Mouse (Mus musculus) neural tube, embryonic 15.5 days (tissue): ENCODE measurements around the gene Mcm3. TPM values are rescaled to one million over a fixed set of nuclear protein-coding genes. Genes with fewer than 3 reads are reported as not detected.
"Not testable (repeated sequence)": the region's sequence is repeated elsewhere in the genome, so short reads cannot be mapped to it uniquely, and the experiment has no call there.

Source experiments
- ATAC-seq: fragments of 200-750 bp; cut with Nextera tagmentation; 2 replicates; pipeline ENCODE4 v1.8.0; 2017; ENCODE audit warnings: mild to moderate bottlenecking, moderate TSS enrichment, moderate library complexity; ENCODE audit not compliant: low FRiP score
- H3K27ac ChIP-seq: fragments of 300-500 bp; sonication (generic); replicated peaks from 2 replicates; pipeline ENCODE4 v1.5.1; 2015; ENCODE audit warnings: mild to moderate bottlenecking, inconsistent platforms
- H3K27me3 ChIP-seq: fragments of 300-500 bp; sonication (generic); replicated peaks from 2 replicates; pipeline ENCODE4 v1.6.1; 2015; ENCODE audit warnings: inconsistent platforms
- H3K36me3 ChIP-seq: fragments of 300-500 bp; sonication (generic); 2 replicates; pipeline ENCODE4 v1.6.1; 2015; ENCODE audit warnings: inconsistent platforms
- H3K4me1 ChIP-seq: fragments of 300-500 bp; sonication (generic); 2 replicates; pipeline ENCODE4 v1.6.1; 2015; ENCODE audit warnings: inconsistent platforms
- H3K4me2 ChIP-seq: fragments of 300-500 bp; sonication (generic); 2 replicates; pipeline ENCODE4 v1.6.1; 2015; ENCODE audit warnings: inconsistent platforms, mild to moderate bottlenecking, moderate library complexity
- H3K4me3 ChIP-seq: fragments of 300-500 bp; sonication (generic); replicated peaks from 2 replicates; pipeline ENCODE4 v1.5.1; 2015; ENCODE audit warnings: mild to moderate bottlenecking, inconsistent platforms
- H3K9ac ChIP-seq: fragments of 300-500 bp; sonication (generic); replicated peaks from 2 replicates; pipeline ENCODE4 v1.6.1; 2015; ENCODE audit warnings: mild to moderate bottlenecking, inconsistent platforms
- H3K9me3 ChIP-seq: fragments of 300-500 bp; sonication (generic); replicated peaks from 2 replicates; pipeline ENCODE4 v1.6.1; 2016; ENCODE audit warnings: inconsistent platforms
- WGBS: fragments of 180-500 bp; shearing (Covaris S2); methylation state at CpG from one replicate; pipeline ENCODE4 v1.1.7; 2015; ENCODE audit warnings: mixed read lengths; 5-methylcytosine and 5-hydroxymethylcytosine counted together
- polyA plus RNA-seq: library from polyadenylated mRNA; unstranded; fragments of >200 nt; fragmentation: Nextera tagmentation; extraction: Ambion mirVana; gene quantifications from 2 replicates; pipeline ENCODE4 v1.2.1, GENCODE M21; 2015

Gene Mcm3
- polyA plus RNA-seq, 1 experiment from 2014 or later = 14.2 TPM

DNA sequence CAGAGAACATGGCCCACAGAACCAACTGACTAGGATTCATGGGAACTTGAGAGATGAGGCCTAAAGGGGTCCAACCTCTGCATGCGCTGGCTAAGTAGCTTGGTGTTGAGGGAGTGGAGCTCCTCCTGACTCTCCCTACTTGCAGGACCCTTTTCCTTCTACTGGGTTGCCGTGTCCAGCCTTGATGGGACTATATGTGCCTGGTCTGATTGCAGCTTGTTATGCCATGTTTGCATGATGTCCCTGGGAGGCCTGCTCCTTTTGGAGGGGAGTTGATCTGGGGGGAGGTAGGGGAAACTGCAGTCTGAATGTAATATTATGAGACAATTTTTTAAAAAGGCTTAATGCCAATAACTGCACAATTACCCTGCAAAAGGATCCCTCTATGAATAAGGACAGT lies 18.8 kb downstream of the Mcm3 start:
- ATAC-seq = no peak
- no peaks in the 10 kb centered on the region for H3K9me3 ChIP-seq
- H3K36me3 ChIP-seq = no peaks in the 10 kb centered on the region
- no peak overlapping the region for H3K4me2 ChIP-seq
- H3K27ac ChIP-seq = 0 out of 2 replicates have a peak overlapping the region, but pooled peaks have one; percentile 29
- no peaks in the 10 kb centered on the region for H3K4me1 ChIP-seq
- H3K27me3 ChIP-seq = no peaks in the 10 kb centered on the region
- no peak overlapping the region for H3K9ac ChIP-seq
- 95% methylated on average over 2 of the region's 2 CpGs for WGBS
- H3K4me3 ChIP-seq = no peak overlapping the region

DNA sequence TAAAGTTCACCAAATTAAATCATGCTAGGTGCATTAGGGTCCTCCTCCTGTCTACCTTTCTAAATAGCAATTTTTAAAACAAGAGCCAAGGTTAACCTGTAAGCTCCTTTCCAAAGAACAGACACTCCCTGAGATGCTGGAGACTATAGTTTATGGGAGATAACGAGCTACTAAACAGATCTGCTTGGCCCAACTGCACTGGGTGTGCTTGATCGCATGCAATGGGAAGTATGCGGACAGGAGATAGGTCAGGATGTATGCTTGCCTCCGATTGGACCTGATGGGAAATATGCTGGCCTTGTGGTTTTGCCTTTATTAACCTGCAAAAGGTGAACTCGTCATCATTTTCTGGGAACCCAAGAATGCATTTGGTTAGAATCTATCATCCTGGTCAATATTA lies 24.9 kb downstream of the Mcm3 start:
- no peaks in the 10 kb centered on the region for H3K4me1 ChIP-seq
- no peak overlapping the region for H3K9ac ChIP-seq
- no peaks in the 10 kb centered on the region for H3K9me3 ChIP-seq
- no peak overlapping the region for H3K27ac ChIP-seq
- no peaks in the 10 kb centered on the region for H3K36me3 ChIP-seq
- H3K27me3 ChIP-seq = no peaks in the 10 kb centered on the region
- ATAC-seq = no peak
- no peak overlapping the region for H3K4me3 ChIP-seq
- H3K4me2 ChIP-seq = no peak overlapping the region
- 96% methylated on average over 5 of the region's 5 CpGs for WGBS

DNA sequence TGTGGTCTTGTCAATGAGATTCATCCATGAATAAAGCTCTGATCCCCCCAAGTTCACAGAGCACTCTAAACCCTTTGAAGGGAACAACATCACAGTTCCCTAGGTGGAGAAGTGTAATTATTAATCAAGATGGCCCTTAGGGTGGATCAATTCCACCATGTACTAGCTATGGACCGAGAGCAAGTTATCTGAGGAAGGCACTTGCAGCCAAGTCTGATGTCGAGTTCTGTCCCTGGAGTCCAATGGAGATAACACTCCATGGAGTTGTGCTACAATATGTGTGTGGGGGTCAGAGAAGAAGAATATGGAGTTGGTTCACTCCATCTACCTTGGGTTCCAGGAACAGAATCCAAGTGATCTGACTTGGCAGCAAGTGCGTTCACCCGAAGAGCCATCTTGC lies 25.4 kb downstream of the Mcm3 start:
- H3K27me3 ChIP-seq = no peaks in the 10 kb centered on the region
- ATAC-seq = no peak
- H3K4me1 ChIP-seq = no peaks in the 10 kb centered on the region
- H3K9me3 ChIP-seq = no peaks in the 10 kb centered on the region
- WGBS = 93% methylated on average over 4 of the region's 4 CpGs
- no peak overlapping the region for H3K27ac ChIP-seq
- no peaks in the 10 kb centered on the region for H3K36me3 ChIP-seq
- no peak overlapping the region for H3K4me3 ChIP-seq
- H3K9ac ChIP-seq = no peak overlapping the region
- H3K4me2 ChIP-seq = no peak overlapping the region

DNA sequence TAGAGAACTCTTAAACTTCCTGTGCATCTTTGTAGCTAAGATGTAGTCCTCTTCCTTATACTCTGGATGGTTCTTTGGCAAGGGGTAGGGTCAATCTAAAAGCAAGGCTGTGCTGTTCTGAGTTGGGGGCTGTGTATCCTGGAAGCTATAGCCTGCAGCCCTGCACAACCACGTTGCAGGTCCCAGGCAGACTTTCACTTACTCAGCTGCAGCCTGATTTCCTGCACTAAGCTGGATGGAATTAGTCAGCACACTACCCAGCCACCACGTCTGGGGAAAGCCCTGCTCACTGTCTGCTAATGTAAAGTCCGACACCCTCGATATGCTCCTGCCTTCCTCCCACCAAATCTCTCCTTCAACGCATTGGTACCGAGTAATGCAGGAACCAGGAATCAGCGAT lies 28.7 kb downstream of the Mcm3 start:
- H3K4me3 ChIP-seq = no peak overlapping the region
- no peaks in the 10 kb centered on the region for H3K27me3 ChIP-seq
- H3K27ac ChIP-seq = no peak overlapping the region
- H3K4me1 ChIP-seq = no peaks in the 10 kb centered on the region
- H3K36me3 ChIP-seq = no peaks in the 10 kb centered on the region
- WGBS = 76% methylated on average over 7 of the region's 7 CpGs
- ATAC-seq = no peak
- no peak overlapping the region for H3K9ac ChIP-seq
- H3K9me3 ChIP-seq = no peaks in the 10 kb centered on the region
- H3K4me2 ChIP-seq = no peak overlapping the region

DNA sequence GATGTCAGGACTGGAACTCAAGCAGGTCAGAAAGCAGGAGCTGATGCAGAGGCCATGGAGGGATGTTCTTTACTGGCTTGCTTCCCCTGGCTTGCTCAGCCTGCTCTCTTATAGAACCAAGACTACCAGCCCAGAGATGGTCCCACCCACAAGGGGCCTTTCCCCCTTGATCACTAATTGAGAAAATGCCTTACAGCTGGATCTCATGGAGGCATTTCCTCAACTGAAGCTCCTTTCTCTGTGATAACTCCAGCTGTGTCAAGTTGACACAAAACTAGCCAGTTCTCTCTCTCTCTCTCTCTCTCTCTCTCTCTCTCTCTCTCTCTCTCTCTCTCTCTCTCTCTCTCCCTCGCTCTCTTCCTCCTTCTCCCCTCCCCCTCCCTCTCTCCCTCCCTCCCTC lies 29.6 kb downstream of the Mcm3 start, which contains the start of gene Il17f:
Gene Il17f (minus strand): TSS at position 101 of the 400 bp plus-strand sequence.
- WGBS = 100% methylated on average over 1 of the region's 1 CpGs
- not testable (repeated sequence) for H3K27me3 ChIP-seq, H3K4me2 ChIP-seq, H3K9ac ChIP-seq, ATAC-seq, H3K27ac ChIP-seq, H3K36me3 ChIP-seq, H3K9me3 ChIP-seq, H3K4me3 ChIP-seq, H3K4me1 ChIP-seq

DNA sequence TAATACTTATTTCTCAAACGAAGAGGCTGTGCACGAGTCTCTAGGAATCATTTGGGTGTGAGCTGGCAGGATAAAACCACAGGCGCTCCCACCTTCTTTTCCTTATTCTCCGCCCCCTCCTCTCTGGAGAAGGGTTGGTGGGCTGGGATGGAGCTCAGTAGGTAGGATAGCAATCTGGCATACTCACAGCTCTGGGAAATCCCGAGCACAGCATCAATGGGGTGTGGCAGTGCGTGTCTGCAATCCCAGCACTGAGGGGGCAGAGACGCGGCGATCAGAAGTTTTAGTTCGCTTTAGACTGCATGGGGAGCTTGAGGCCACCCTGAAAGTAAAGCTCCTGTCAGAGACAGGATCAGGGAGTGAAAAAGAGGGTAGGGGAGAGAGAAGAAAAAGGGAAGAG lies 31.7 kb downstream of the Mcm3 start:
- H3K36me3 ChIP-seq = no peaks in the 10 kb centered on the region
- WGBS = 56% methylated on average over 10 of the region's 10 CpGs
- H3K4me3 ChIP-seq = no peak overlapping the region
- H3K27me3 ChIP-seq = no peaks in the 10 kb centered on the region
- no peak overlapping the region for H3K27ac ChIP-seq
- no peaks in the 10 kb centered on the region for H3K9me3 ChIP-seq
- no peaks in the 10 kb centered on the region for H3K4me1 ChIP-seq
- no peak overlapping the region for H3K9ac ChIP-seq
- ATAC-seq = no peak
- no peak overlapping the region for H3K4me2 ChIP-seq

DNA sequence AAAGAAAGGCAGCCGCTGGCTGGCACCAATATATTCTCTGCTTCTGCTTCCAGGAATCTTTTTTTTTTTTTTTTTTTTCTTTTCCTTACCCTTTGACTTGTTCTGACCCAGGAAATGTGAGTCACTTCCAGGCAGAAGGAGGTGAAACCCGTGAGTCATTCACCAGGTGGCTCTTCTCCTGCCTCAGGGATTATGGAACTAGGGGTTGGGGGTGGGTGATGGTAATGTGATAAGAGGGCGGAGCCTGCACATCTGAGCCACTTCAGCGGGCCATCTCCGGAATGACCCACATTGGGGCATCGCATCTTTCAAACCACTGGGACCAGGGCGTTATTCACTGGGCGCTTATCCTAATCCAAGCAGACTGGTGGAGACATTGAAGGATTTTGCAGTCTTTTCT lies 33.1 kb downstream of the Mcm3 start:
- no peak overlapping the region for H3K4me2 ChIP-seq
- no peaks in the 10 kb centered on the region for H3K36me3 ChIP-seq
- no peak overlapping the region for H3K9ac ChIP-seq
- H3K9me3 ChIP-seq = no peaks in the 10 kb centered on the region
- ATAC-seq = no peak
- H3K27ac ChIP-seq = no peak overlapping the region
- no peaks in the 10 kb centered on the region for H3K4me1 ChIP-seq
- H3K27me3 ChIP-seq = no peaks in the 10 kb centered on the region
- H3K4me3 ChIP-seq = no peak overlapping the region
- WGBS = 56% methylated on average over 8 of the region's 8 CpGs

DNA sequence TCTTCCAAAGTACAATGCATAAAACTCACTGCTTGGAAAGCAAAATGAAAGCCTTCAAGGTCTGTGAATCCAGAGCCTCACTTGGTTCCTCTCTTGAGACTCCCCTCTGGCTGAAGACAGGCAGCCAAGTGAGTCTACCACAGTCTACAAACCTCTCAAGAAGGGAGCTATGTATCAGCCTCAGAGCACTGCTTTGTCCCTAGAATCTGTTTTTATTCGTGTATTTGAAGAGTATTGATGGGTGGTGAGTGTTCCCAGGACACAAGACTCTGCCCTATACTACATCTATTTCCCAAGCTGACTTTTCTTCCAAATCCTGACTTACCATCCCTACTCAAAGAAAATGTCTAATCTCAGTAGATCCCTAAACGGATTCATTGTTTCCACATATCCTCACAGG lies 41.7 kb downstream of the Mcm3 start:
- Histone ChIP-seq H3K9ac (no peak overlapping the region), H3K4me3 (no peak overlapping the region), H3K4me2 (no peak overlapping the region), H3K9me3 (0 out of 2 replicates have a peak, but pooled peaks cover 1% of the 10 kb centered on the region), H3K4me1 (no peaks in the 10 kb centered on the region), H3K27ac (no peak overlapping the region), H3K27me3 (no peaks in the 10 kb centered on the region), H3K36me3 (no peaks in the 10 kb centered on the region)
- WGBS = 84% methylated on average over 2 of the region's 2 CpGs
- ATAC-seq = no peak

DNA sequence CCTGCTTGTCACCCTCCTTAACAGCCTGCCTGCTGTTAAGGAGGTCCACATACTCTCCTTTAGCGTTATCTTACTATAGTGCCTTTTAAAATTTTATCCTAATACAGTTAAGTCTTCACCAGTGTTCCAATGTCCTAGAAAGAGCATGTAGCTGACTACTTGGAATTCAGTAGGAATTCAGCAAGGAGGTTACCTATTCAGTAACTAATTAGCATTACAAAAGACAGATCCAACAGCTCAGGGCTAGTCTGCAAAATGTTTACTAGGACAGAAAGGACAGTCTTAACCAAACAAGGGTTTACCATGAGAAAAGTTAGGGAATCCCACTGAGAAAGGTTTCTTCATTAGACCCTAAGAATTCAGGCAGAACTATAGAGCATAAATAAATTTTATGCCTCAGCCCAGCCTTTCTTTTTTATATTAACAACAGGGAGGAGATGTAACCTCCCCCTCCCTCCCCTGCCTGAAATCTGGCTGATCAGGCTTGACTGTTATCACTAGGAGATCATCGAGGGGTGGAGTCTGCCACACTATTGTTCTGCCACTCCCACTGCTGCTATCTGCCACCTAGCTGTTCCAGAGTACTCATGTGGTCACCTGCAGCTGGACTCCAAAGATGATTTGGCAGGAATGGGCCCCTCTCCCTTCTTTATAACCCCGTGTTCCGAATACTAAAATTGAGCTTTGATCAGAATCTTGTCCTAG lies 45.9 kb downstream of the Mcm3 start:
- not testable (repeated sequence) for H3K4me2 ChIP-seq, H3K36me3 ChIP-seq, H3K27me3 ChIP-seq, H3K9ac ChIP-seq, H3K4me1 ChIP-seq, H3K9me3 ChIP-seq, H3K27ac ChIP-seq, H3K4me3 ChIP-seq, ATAC-seq
- WGBS = 88% methylated on average over 4 of the region's 4 CpGs

DNA sequence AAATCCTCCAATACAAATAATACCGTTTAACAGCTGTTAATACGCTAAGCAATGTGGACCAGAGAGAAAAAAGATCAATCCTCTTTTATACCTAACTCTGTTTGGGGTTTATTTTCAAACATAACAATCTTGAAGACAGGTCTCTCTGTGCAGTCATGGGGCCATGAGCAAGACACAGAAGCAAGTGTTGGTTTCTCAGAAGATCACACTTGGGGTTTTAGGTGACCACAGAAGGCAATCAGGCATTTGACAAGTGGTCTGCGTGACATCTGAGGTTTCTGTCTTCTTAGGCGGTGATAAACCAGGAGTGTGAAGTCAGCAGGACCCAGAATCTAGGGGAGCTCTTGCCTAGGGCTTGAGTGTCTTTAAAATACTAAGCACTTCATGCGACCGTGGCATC lies 53.6 kb downstream of the Mcm3 start:
- Histone ChIP-seq H3K27ac (no peak overlapping the region), H3K4me3 (no peak overlapping the region), H3K9ac (no peak overlapping the region), H3K4me2 (no peak overlapping the region), H3K36me3 (no peaks in the 10 kb centered on the region), H3K4me1 (no peaks in the 10 kb centered on the region), H3K9me3 (no peaks in the 10 kb centered on the region), H3K27me3 (no peaks in the 10 kb centered on the region)
- no peak for ATAC-seq
- WGBS = 85% methylated on average over 6 of the region's 6 CpGs

DNA sequence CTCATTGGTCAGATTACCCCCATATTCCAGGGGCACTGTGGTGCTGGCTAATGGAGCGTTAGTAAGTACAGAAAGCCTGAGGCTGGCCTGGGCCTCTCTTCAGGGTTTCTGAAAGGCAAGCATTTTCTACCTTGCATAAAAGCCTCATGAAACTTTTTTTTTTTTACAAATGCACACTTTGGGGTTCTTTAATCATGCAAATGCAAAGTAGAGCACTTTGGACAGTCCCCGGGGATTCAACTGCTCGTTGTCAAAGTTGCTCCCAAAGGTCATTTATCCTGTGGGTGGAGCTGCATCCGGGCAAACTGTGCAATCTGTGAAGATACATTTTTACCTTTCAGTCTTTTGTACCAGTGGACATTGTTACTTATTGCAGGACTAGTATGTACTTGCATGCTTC lies 58.7 kb downstream of the Mcm3 start:
- no peak for ATAC-seq
- Histone ChIP-seq H3K27ac (no peak overlapping the region), H3K4me2 (no peak overlapping the region), H3K9me3 (no peaks in the 10 kb centered on the region), H3K36me3 (no peaks in the 10 kb centered on the region), H3K27me3 (no peaks in the 10 kb centered on the region), H3K9ac (no peak overlapping the region), H3K4me1 (no peaks in the 10 kb centered on the region), H3K4me3 (no peak overlapping the region)
- 31% methylated on average over 4 of the region's 4 CpGs for WGBS

DNA sequence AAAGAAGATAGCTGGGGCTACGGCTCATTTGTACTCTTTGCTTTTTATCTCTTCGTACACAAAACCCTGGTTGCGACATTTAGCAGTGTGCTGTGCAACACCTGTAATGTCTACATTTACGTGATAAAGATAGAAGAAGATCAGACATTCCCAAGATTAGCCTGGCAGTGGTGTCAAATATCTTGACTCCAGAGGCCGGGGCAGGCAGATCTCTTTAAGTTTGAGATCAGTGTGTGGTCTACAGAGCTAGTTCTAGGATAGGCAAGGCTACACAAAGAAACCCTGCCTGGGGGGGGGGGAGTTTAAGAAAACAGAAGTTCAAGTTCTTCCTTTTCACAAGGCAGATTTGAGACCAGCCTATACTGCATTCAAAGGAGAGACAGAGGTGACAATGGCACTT lies 59.8 kb downstream of the Mcm3 start:
- H3K27ac ChIP-seq = no peak overlapping the region
- no peak overlapping the region for H3K4me2 ChIP-seq
- ATAC-seq = no peak
- H3K4me3 ChIP-seq = no peak overlapping the region
- H3K9me3 ChIP-seq = no peaks in the 10 kb centered on the region
- H3K9ac ChIP-seq = no peak overlapping the region
- no peaks in the 10 kb centered on the region for H3K36me3 ChIP-seq
- H3K4me1 ChIP-seq = no peaks in the 10 kb centered on the region
- H3K27me3 ChIP-seq = no peaks in the 10 kb centered on the region
- 89% methylated on average over 5 of the region's 5 CpGs for WGBS

DNA sequence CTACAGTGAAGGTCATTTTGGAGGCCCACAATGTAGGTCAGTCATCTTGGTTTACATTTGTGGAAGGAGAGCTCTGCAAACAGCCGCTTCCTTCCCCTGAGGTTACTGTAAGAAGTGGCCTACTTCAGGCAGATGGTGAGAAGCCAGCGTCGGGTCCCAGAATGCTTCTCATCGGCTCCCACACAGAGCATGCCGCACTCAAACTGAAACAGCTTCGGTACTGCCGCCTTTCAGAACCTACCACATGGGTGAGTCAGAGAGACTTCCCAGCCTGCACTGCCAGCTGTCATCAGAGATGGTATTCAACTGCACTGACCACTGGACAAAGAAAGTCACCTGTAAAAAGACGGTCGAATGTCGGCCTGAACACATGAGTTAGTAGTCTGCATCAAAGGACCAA lies 60.3 kb downstream of the Mcm3 start:
- ATAC-seq = no peak
- no peaks in the 10 kb centered on the region for H3K27me3 ChIP-seq
- no peak overlapping the region for H3K9ac ChIP-seq
- no peak overlapping the region for H3K27ac ChIP-seq
- H3K9me3 ChIP-seq = no peaks in the 10 kb centered on the region
- no peak overlapping the region for H3K4me2 ChIP-seq
- 92% methylated on average over 10 of the region's 10 CpGs for WGBS
- H3K4me3 ChIP-seq = no peak overlapping the region
- no peaks in the 10 kb centered on the region for H3K36me3 ChIP-seq
- H3K4me1 ChIP-seq = no peaks in the 10 kb centered on the region
